Mouse (Mus musculus) heart, embryonic 15.5 days (tissue): ENCODE measurements at regions not wholly inside any gene's neighbourhood (a gene's known extent, or its start where the extent isn't known, plus 50 kb on each side); places are given as distances from the start of the nearest gene placed in this dataset.

Experiments
- ATAC-seq: fragments of 200-750 bp; cut with Nextera tagmentation; replicated peaks from 2 replicates; pipeline ENCODE4 v1.8.0; 2017; ENCODE audit warnings: low read depth, moderate TSS enrichment; ENCODE audit not compliant: insufficient number of reproducible peaks, insufficient read depth, low FRiP score
- H3K27ac ChIP-seq: fragments of 300-500 bp; sonication (generic); 2 replicates; pipeline ENCODE4 v1.5.1; 2015; ENCODE audit warnings: mild to moderate bottlenecking, inconsistent platforms
- H3K27me3 ChIP-seq: fragments of 300-500 bp; sonication (generic); 2 replicates; pipeline ENCODE4 v1.6.1; 2015; ENCODE audit warnings: inconsistent platforms
- H3K36me3 ChIP-seq: fragments of 300-500 bp; sonication (generic); 2 replicates; pipeline ENCODE4 v1.6.1; 2015; ENCODE audit warnings: mild to moderate bottlenecking, inconsistent platforms
- H3K4me1 ChIP-seq: fragments of 300-500 bp; sonication (generic); replicated peaks from 2 replicates; pipeline ENCODE4 v1.6.1; 2015; ENCODE audit warnings: inconsistent platforms
- H3K4me2 ChIP-seq: fragments of 300-500 bp; sonication (generic); 2 replicates; pipeline ENCODE4 v1.6.1; 2015; ENCODE audit warnings: inconsistent platforms, mild to moderate bottlenecking, moderate library complexity
- H3K4me3 ChIP-seq: fragments of 300-500 bp; sonication (generic); 2 replicates; pipeline ENCODE4 v1.5.1; 2015; ENCODE audit warnings: mild to moderate bottlenecking, inconsistent platforms
- H3K9ac ChIP-seq: fragments of 300-500 bp; sonication (generic); 2 replicates; pipeline ENCODE4 v1.6.1; 2015; ENCODE audit warnings: mild to moderate bottlenecking, inconsistent platforms
- H3K9me3 ChIP-seq: fragments of 300-500 bp; sonication (generic); replicated peaks from 2 replicates; pipeline ENCODE4 v1.6.1; 2016; ENCODE audit warnings: inconsistent platforms
- WGBS: fragments of 180-500 bp; shearing (Covaris S2); methylation state at CpG from one replicate; pipeline ENCODE4 v1.1.7; 2015; ENCODE audit warnings: mixed read lengths; 5-methylcytosine and 5-hydroxymethylcytosine counted together

DNA sequence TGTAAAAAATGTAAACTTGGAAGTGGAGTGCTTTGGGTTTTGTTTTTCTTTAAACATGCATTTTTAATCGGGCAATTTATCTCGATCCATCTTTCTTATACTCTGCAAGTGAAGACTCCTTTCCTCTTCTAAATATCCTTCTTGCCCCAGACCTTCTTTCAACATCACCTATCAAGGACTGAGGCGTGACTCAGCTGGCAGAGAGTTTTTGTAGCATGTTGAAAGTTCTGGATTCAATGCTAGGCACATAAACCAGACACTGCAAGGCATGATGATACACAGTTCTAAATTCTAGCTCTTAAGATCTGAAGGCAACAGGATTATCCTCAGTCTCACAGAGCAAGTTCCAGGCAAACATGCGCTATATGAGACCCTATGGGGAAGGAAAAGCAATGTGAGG lies 88.1 kb upstream of the Akirin2 start:
- Histone ChIP-seq H3K9me3 (no peaks in the 10 kb centered on the region), H3K36me3 (no peaks in the 10 kb centered on the region), H3K27me3 (no peaks in the 10 kb centered on the region), H3K27ac (no peak overlapping the region), H3K4me2 (no peak overlapping the region), H3K4me3 (no peak overlapping the region), H3K4me1 (no peaks in the 10 kb centered on the region), H3K9ac (no peak overlapping the region)
- 87% methylated on average over 4 of the region's 4 CpGs for WGBS
- ATAC-seq: no peak

DNA sequence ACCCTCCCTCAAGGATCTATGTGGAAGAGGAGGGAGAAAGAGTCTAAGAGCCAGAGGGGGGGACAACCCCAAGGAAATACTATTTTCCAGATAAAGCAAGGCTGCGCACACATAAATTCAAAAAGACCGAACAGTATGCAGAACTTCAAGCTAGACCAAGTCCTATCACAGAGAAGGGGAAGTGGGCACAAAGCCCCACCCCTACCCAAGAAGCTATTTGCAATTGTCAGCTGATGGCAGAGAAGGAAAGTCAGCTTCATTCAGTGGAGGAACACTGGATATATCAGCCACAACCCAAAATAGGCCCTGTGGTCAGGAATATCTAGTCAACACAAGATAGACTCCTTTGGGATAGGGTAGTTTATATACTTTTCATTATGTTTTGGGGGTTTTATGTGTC lies 84.9 kb upstream of the Akirin2 start:
- no peaks in the 10 kb centered on the region for H3K36me3 ChIP-seq
- H3K4me3 ChIP-seq: no peak overlapping the region
- no peak overlapping the region for H3K4me2 ChIP-seq
- H3K4me1 ChIP-seq: no peaks in the 10 kb centered on the region
- H3K27me3 ChIP-seq: no peaks in the 10 kb centered on the region
- H3K27ac ChIP-seq: no peak overlapping the region
- ATAC-seq: no peak
- no peak overlapping the region for H3K9ac ChIP-seq
- 92% methylated on average over 2 of the region's 2 CpGs for WGBS
- H3K9me3 ChIP-seq: no peaks in the 10 kb centered on the region

DNA sequence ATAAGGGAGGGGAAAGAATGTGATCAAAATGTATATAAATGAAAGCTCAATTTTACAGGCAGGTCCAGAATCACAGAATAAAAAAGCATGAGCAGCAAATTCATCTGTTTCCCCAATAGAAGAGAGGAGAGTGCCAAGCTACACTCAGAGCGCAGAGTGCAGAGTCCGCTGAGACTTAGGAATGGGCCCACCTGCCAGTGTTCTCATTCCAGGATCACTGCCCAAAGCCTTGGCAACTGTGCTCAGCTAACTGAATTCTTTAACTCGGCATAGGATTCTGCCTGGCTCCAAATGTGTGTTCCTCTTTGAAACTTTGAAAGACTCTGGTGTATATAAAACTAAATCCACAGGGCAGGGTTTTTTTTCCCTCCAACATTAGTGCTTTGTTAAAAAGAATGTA lies 84.4 kb upstream of the Akirin2 start:
- Histone ChIP-seq H3K9me3 (no peaks in the 10 kb centered on the region), H3K36me3 (no peaks in the 10 kb centered on the region), H3K4me3 (no peak overlapping the region), H3K27ac (no peak overlapping the region), H3K4me2 (no peak overlapping the region), H3K4me1 (no peaks in the 10 kb centered on the region), H3K27me3 (no peaks in the 10 kb centered on the region), H3K9ac (no peak overlapping the region)
- 74% methylated on average over 3 of the region's 3 CpGs for WGBS
- ATAC-seq: no peak

DNA sequence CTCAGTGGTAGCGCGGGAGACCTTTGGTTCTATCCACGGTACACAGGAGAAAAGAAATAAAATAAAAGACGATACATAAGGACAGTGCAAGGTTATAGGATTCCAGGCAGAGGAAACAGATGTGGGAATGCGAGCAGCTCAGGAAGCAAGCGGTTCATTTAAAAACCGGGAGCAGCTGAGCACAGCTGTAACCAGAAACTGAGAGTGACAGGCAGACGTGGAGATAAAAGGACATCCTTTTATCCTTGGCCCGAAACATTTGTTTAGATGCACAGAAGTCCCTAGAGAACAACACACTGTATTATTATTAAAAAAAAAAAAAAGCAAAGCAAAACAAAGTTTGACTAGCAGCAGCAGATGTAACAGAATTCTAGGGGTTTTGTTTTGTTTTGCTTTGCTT lies 82.6 kb upstream of the Akirin2 start:
- Histone ChIP-seq H3K4me2 (no peak overlapping the region), H3K27me3 (no peaks in the 10 kb centered on the region), H3K4me3 (no peak overlapping the region), H3K36me3 (no peaks in the 10 kb centered on the region), H3K9ac (no peak overlapping the region), H3K27ac (no peak overlapping the region), H3K9me3 (no peaks in the 10 kb centered on the region), H3K4me1 (no peaks in the 10 kb centered on the region)
- 42% methylated on average over 9 of the region's 9 CpGs for WGBS
- ATAC-seq: no peak

DNA sequence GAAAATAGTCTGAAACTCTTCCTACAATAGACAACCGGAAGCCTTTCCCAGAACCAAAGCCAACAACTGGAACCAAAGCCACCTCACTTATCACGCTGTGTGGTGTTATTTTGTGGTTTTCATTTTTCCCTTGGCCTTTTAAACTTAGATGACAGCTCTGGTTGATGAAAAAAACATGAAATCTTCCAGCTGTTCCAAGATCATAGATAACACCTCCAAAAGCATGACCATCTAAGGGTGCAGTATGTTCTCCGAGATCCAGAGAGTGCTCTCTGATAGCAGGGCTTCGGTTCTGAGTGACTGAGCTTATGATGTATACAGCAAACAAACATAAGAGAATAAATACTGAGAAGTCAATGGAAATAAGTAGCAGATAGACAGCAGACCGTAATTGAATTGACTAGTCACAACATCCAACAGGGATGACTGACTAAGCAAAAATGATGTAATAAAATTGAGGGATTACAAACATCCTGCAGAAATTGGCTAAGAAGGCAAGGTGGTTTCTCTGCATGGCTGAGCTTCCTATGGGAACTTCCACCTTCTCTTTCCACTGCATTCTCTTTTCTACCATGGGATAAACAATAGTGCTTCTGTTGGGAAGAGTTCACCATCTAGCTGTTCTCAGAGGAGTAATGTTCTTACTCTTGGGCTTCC lies 74.8 kb upstream of the Akirin2 start:
- H3K4me1 ChIP-seq: no peaks in the 10 kb centered on the region
- H3K36me3 ChIP-seq: no peaks in the 10 kb centered on the region
- no peak overlapping the region for H3K27ac ChIP-seq
- no peaks in the 10 kb centered on the region for H3K9me3 ChIP-seq
- 66% methylated on average over 5 of the region's 5 CpGs for WGBS
- H3K9ac ChIP-seq: no peak overlapping the region
- H3K4me3 ChIP-seq: no peak overlapping the region
- ATAC-seq: no peak
- no peaks in the 10 kb centered on the region for H3K27me3 ChIP-seq
- no peak overlapping the region for H3K4me2 ChIP-seq

DNA sequence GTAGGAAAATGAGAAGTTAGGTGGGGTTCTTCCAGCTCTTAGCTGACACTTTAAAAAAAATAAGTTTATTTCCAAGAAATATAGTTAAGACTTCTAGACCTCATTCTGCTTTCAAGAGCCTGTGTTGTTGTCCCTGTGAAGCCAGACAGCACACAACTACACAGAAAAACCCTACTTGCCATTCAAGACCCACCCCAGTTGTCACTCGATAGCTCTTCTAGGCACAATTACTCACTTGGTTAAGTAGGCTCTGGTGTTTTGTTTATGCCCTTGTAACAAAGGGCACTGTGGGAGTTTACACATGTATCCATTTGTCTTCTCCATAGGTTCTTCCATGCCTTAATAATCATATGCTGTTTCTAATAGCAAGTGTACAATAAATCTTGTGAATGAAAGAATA lies 66.5 kb upstream of the Akirin2 start:
- ATAC-seq: no peak
- Histone ChIP-seq H3K27me3 (no peaks in the 10 kb centered on the region), H3K36me3 (no peaks in the 10 kb centered on the region), H3K4me1 (no peaks in the 10 kb centered on the region), H3K27ac (no peak overlapping the region), H3K4me3 (no peak overlapping the region), H3K9ac (no peak overlapping the region), H3K4me2 (no peak overlapping the region), H3K9me3 (no peaks in the 10 kb centered on the region)
- 58% methylated on average over 1 of the region's 1 CpGs for WGBS

DNA sequence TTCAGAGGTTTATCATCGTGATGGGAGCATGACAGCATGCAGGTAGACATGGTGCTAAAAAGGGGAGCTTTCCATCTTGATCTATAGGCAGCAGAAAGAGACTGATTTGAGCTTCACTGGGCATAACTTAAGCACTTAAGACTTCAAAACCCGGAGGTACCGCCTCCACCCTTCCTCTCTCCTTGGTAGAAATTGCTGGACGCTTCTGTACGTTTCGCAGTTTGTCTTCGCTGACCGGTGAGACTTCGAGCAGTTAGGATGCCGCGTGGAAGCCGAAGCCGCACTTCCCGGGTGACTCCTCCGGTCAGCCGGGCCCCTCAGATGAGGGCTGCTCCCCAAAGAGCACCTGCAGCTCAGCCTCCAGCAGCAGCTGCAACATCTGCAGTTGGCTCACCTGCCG lies 65.2 kb upstream of the Akirin2 start:
- Histone ChIP-seq H3K4me1 (no peaks in the 10 kb centered on the region), H3K9me3 (no peaks in the 10 kb centered on the region), H3K27ac (no peak overlapping the region), H3K27me3 (no peaks in the 10 kb centered on the region), H3K4me3 (no peak overlapping the region), H3K9ac (no peak overlapping the region), H3K36me3 (no peaks in the 10 kb centered on the region), H3K4me2 (no peak overlapping the region)
- ATAC-seq: no peak
- whole genome bisulfite sequencing: 70% methylated on average over 17 of the region's 17 CpGs

DNA sequence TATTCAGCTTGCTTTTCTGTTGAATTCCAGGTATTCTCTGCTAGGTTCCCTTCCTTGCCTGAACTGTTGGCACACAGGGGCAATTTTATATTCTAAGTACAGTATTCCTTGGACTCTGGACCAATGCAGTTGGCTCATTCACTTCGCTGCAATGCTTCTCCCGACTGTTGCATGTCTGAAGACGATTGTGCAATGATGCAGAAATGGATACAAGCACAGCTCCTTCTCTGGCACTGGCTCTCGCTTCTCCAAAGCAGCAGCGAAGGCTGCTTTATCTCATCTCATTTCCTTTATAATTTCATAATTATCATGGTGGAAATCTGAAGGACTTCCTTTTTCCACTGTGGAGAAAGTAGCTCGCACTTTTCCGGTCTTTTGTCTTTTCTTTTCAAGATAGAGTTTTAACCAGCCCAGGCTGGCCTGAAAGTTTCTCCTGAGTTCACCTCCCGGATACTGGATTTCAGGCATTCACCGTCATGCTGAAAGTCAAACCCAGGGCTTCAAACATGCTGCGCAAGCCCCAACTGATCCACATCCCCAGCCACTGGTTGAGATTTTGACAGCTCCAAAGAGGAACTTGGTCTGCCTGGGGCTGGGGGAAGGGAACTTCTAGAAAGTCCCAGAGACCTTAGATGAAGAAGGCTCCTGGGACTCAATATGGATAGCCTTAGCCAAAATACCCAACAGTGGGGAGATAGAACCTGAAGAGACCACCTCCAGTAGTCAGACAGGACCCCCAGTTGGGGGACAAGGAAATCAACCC lies 55.6 kb upstream of the Akirin2 start:
- Histone ChIP-seq H3K4me2 (no peak overlapping the region), H3K4me1 (no peaks in the 10 kb centered on the region), H3K4me3 (no peak overlapping the region), H3K9ac (no peak overlapping the region), H3K27me3 (no peaks in the 10 kb centered on the region), H3K27ac (no peak overlapping the region), H3K36me3 (no peaks in the 10 kb centered on the region), H3K9me3 (no peaks in the 10 kb centered on the region)
- WGBS: 75% methylated on average over 10 of the region's 10 CpGs
- ATAC-seq: no peak

DNA sequence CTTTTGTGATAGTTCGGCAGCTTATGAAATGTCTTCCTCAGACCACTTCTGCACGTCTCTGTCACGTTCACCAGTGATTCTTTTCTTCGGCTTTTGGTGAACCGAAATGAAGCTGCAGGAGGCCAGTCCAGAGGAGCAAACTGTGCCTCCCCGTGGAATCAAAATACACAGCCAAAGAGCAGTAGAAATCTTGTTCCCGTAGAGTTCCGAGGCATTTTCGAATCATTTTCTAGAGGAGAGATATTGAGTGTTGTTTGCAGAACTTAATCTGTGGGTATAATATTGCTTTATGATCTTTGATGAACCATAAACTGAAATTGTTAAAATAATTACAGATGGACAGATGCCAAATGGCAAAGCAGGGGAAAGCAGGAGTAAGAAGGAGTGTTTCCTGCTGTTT lies 52.4 kb upstream of the Akirin2 start:
- Histone ChIP-seq H3K36me3 (no peaks in the 10 kb centered on the region), H3K27ac (no peak overlapping the region), H3K9ac (no peak overlapping the region), H3K4me3 (no peak overlapping the region), H3K4me1 (no peaks in the 10 kb centered on the region), H3K4me2 (no peak overlapping the region), H3K9me3 (no peaks in the 10 kb centered on the region), H3K27me3 (no peaks in the 10 kb centered on the region)
- WGBS: 86% methylated on average over 9 of the region's 9 CpGs
- no peak for ATAC-seq

DNA sequence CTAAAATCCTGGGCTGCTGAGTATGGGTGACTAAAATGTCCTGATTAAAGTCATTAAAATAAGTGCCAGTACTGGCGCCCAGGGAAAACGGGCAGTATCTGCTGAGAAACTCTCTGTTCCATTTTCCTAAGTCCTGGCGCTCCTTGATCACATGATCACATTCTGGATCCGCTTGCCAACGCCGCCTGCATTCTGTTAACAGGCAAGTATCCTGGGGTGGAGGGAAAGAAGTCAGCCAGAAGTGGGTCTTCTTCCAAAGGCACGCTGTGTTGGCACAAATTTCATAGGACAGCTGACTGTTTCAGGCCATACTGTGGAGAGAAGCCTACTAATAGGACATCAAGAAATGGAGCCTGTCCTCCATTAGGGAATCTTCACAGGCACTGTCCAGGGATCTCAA lies 52.0 kb upstream of the Akirin2 start:
- Histone ChIP-seq H3K4me2 (no peak overlapping the region), H3K4me1 (no peaks in the 10 kb centered on the region), H3K4me3 (no peak overlapping the region), H3K9ac (no peak overlapping the region), H3K27ac (no peak overlapping the region), H3K36me3 (no peaks in the 10 kb centered on the region), H3K9me3 (no peaks in the 10 kb centered on the region), H3K27me3 (no peaks in the 10 kb centered on the region)
- 88% methylated on average over 7 of the region's 7 CpGs for WGBS
- ATAC-seq: no peak

DNA sequence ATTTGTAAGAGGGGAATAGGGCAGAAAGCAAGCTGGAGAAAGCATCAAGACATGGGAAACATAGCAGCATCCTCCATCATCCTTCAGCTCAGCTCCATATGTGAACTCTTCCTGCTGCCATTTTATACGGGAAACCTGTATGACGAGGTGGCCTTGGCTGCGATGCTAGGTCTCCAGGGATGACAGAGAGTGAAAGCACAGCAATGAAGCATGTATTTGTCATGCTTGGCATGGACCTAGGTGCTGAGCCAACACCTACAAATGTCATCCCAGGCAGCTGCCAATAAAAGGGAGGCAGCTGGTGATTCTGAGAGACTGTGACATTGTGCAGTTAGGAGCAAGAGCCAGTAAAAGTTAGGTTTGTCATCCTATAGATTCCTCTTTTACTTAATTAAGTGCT lies 51.0 kb upstream of the Akirin2 start:
- Histone ChIP-seq H3K27me3 (no peaks in the 10 kb centered on the region), H3K9ac (no peak overlapping the region), H3K27ac (no peak overlapping the region), H3K36me3 (no peaks in the 10 kb centered on the region), H3K9me3 (no peaks in the 10 kb centered on the region), H3K4me3 (no peak overlapping the region), H3K4me2 (no peak overlapping the region), H3K4me1 (no peaks in the 10 kb centered on the region)
- ATAC-seq: no peak
- WGBS: 95% methylated on average over 3 of the region's 3 CpGs
